Comparison of ENCODE assay signal across 8 mouse cellular contexts in genomic region chr9:74953959-74954279, GRCm38 (mm10). TPM values are rescaled to one million over a fixed set of nuclear protein-coding genes. Genes with fewer than 3 reads are reported as not detected.
DNase-seq lines count a peak whose midpoint lies in the region; ATAC-seq and TF ChIP-seq lines count a peak whose summit lies in the region.

No protein-coding gene starts in this region.

- H3K4me1 ChIP-seq in heart, embryonic 14.5 days (ENCODE audit: control insufficient read depth in 2 of 2, insufficient read depth in 2 of 2, low read length in 2 of 2) = peaks cover 0 to 13% of the 10 kb centered on the region in 2 experiments; a peak in 2 of 4 replicates
- H3K4me1 ChIP-seq in G1E (ENCODE audit: insufficient read depth, low read depth, low read length) = peaks cover 4% of the 10 kb centered on the region; the same call in 1 of the 2 replicates
- peaks cover 6% of the 10 kb centered on the region; the same call in 1 of the 2 replicates for H3K4me1 ChIP-seq in forebrain, postnatal 0 days (ENCODE audit: insufficient read depth)
- H3K4me1 ChIP-seq in liver, postnatal 0 days (ENCODE audit: insufficient read depth) = peaks cover 17% of the 10 kb centered on the region

- peak overlapping the region; percentile 95 to 97; a peak in 3 of 4 replicates for H3K4me3 ChIP-seq in heart, embryonic 14.5 days (ENCODE audit: control insufficient read depth in 1 of 2, insufficient read depth in 1 of 2, low read depth in 1 of 2, low read length in 2 of 2)
- peak overlapping the region; percentile 76; the same call in 1 of the 2 replicates for H3K4me3 ChIP-seq in G1E (ENCODE audit: low read depth, low read length)
- peak overlapping the region; percentile 90 for H3K4me3 ChIP-seq in forebrain, postnatal 0 days (ENCODE audit: low read depth, low read length)
- peak overlapping the region; percentile 81 for H3K4me3 ChIP-seq in liver, postnatal 0 days (ENCODE audit: low read depth, low read length)

- peaks cover 10% of the 10 kb centered on the region for H3K36me3 ChIP-seq in heart, embryonic 14.5 days (ENCODE audit: control insufficient read depth, insufficient read depth, low read length)
- H3K36me3 ChIP-seq in G1E (replicated peaks) = no peaks in the 10 kb centered on the region
- H3K36me3 ChIP-seq in forebrain, postnatal 0 days (ENCODE audit: insufficient read depth) = peaks cover 4% of the 10 kb centered on the region; the same call in 1 of the 2 replicates
- no peaks in the 10 kb centered on the region; the same call in 1 of the 2 replicates for H3K36me3 ChIP-seq in liver, postnatal 0 days (replicated peaks; ENCODE audit: insufficient read depth, low read length)

- peak overlapping the region; percentile 86 for H3K4me2 ChIP-seq in heart, embryonic 14.5 days (ENCODE audit: low read length)
- peak overlapping the region; percentile 77 for H3K4me2 ChIP-seq in forebrain, postnatal 0 days (ENCODE audit: low read depth)
- peak overlapping the region; percentile 90 for H3K4me2 ChIP-seq in liver, postnatal 0 days (ENCODE audit: low read depth, low read length)

- TF ChIP-seq CTCF in G1E (IDR thresholded peaks at IDR 0.05; ENCODE audit: low read depth, low read length) = no peak
- no peak for TF ChIP-seq CTCF in forebrain, postnatal 0 days (IDR thresholded peaks at IDR 0.05; ENCODE audit: low read depth)
- no peak for TF ChIP-seq CTCF in liver, postnatal 0 days (IDR thresholded peaks at IDR 0.05; ENCODE audit: low read depth)

- no peaks in the 10 kb centered on the region for H3K27me3 ChIP-seq in heart, embryonic 14.5 days (ENCODE audit: control insufficient read depth, insufficient read depth, low read length)
- no peaks in the 10 kb centered on the region for H3K27me3 ChIP-seq in G1E (ENCODE audit: insufficient read depth, low read length)
- no peaks in the 10 kb centered on the region for H3K27me3 ChIP-seq in forebrain, postnatal 0 days (ENCODE audit: insufficient read depth, low read length)
- no peaks in the 10 kb centered on the region for H3K27me3 ChIP-seq in liver, postnatal 0 days (ENCODE audit: insufficient read depth, low read length)

- no peaks in the 10 kb centered on the region for H3K9me3 ChIP-seq in heart, embryonic 14.5 days (ENCODE audit: control insufficient read depth, low read length)
- H3K9me3 ChIP-seq in G1E (replicated peaks) = peaks cover 7% of the 10 kb centered on the region
- no peaks in the 10 kb centered on the region for H3K9me3 ChIP-seq in forebrain, postnatal 0 days (ENCODE audit: low read length)
- no peaks in the 10 kb centered on the region for H3K9me3 ChIP-seq in liver, postnatal 0 days (ENCODE audit: low read length)

- TF ChIP-seq EP300 in liver, postnatal 0 days (IDR thresholded peaks at IDR 0.05; ENCODE audit: low read depth) = no peak

- peak overlapping the region; percentile 93 for H3K9ac ChIP-seq in heart, embryonic 14.5 days (ENCODE audit: low read length)
- H3K9ac ChIP-seq in forebrain, postnatal 0 days = 0 out of 2 replicates have a peak overlapping the region, but pooled peaks have one; percentile 80
- peak overlapping the region; percentile 89; the same call in 1 of the 2 replicates for H3K9ac ChIP-seq in liver, postnatal 0 days (replicated peaks)

- no peak for DNase-seq in heart, postnatal 36 days
- DNase-seq in G1E (ENCODE audit: low spot score) = no peak
- DNase-seq in forebrain, postnatal 0 days = no peak
- no peak for DNase-seq in liver, postnatal 0 days
- DNase-seq in urinary bladder, postnatal 25 days (ENCODE audit: low spot score) = no peak
- no peak for DNase-seq in frontal cortex, postnatal 14 days (ENCODE audit: low spot score in 2 of 2)

- H3K27ac ChIP-seq in heart, embryonic 14.5 days (replicated peaks in 1 of 2; ENCODE audit: control insufficient read depth in 1 of 2, insufficient read depth in 1 of 2, low read depth in 2 of 2, low read length in 2 of 2) = peak overlapping the region; percentile 90 to 97; a peak in 2 of 4 replicates
- H3K27ac ChIP-seq in forebrain, postnatal 0 days (ENCODE audit: low read depth, low read length) = no peak overlapping the region
- H3K27ac ChIP-seq in liver, postnatal 0 days (ENCODE audit: low read depth) = peak overlapping the region; percentile 96

- 49% methylated on average over 2 of the region's 2 CpGs for WGBS in heart, embryonic 14.5 days
- 54% methylated on average over 2 of the region's 2 CpGs for WGBS in forebrain, postnatal 0 days
- WGBS in liver, postnatal 0 days (ENCODE audit: insufficient replicate concordance) = 47% methylated on average over 2 of the region's 2 CpGs

- intact Hi-C loops in heart, postnatal 36 days (cut with DNase I) = loop anchor here (1.0 to 2.0 kb wide), 4 partner anchors 21 to 83 kb away; partner anchors contain the start of gene Arpp19

- ATAC-seq in heart, embryonic 14.5 days (ENCODE audit: insufficient number of reproducible peaks, insufficient read depth, low FRiP score, low read depth) = no peak
- ATAC-seq in G1E (ENCODE audit: extremely low read depth, insufficient number of reproducible peaks, low FRiP score, poor library complexity, severe bottlenecking) = no peak
- ATAC-seq in forebrain, postnatal 0 days = no peak
- no peak for ATAC-seq in liver, postnatal 0 days
- no peak for ATAC-seq in monocyte, adult 5-6 weeks (replicated peaks; ENCODE audit: insufficient number of reproducible peaks, low FRiP score, low TSS enrichment, poor library complexity, severe bottlenecking)

RNA-seq across cellular contexts. Expression of gene Fam214a, which starts 1.2 kb away (rescaled TPM):
- 14.3 and 15.4 TPM in 2 replicates for polyA plus RNA-seq in heart, embryonic 14.5 days (2014; fragmentation: Nextera tagmentation; extraction: Ambion mirVana)
- 10 to 100 TPM; 37.3 to 39.8 TPM for total RNA-seq in heart, postnatal 36 days (2021)
- total RNA-seq in G1E (2014; fragmentation: Nextera tagmentation) (0.90 and 3.9 TPM in 2 replicates), G1E (2017) (1.9 and 2.8 TPM in 2 replicates)
- 0.65 and 1.2 TPM in 2 replicates for polyA plus RNA-seq in G1E (2012)
- total RNA-seq in forebrain, postnatal 0 days (2014; rRNA removed) = 22.2 and 33.2 TPM in 2 replicates
- polyA plus RNA-seq in forebrain, postnatal 0 days (2015; fragmentation: Nextera tagmentation; extraction: Ambion mirVana) = 11.6 and 16.0 TPM in 2 replicates
- polyA plus RNA-seq in liver, postnatal 0 days (2015; fragmentation: Nextera tagmentation; extraction: Ambion mirVana) = 4.8 and 6.4 TPM in 2 replicates
- 35.8 to 79.7 TPM (median 43.8 TPM) in 3 replicates for total RNA-seq in monocyte, adult 5-6 weeks (2017)
